Mouse (Mus musculus) lung, embryonic 15.5 days (tissue): ENCODE results near the gene Epn2. TPM values are rescaled to one million over a fixed set of nuclear protein-coding genes. Genes with fewer than 3 reads are reported as not detected.
A peak's percentile ranks its signal among the peaks of the same experiment; 100 is the strongest.

Experiments
- ATAC-seq: fragments of 200-750 bp; cut with Nextera tagmentation; 2 replicates; pipeline ENCODE4 v1.8.0; 2017; ENCODE audit warnings: moderate number of reproducible peaks, borderline replicate concordance; ENCODE audit not compliant: low FRiP score, low TSS enrichment; ENCODE audit errors: extremely low read depth
- H3K27ac ChIP-seq: fragments of 300-500 bp; sonication (generic); 2 replicates; pipeline ENCODE4 v1.5.1; 2015; ENCODE audit warnings: moderate library complexity, mild to moderate bottlenecking, inconsistent platforms
- H3K27me3 ChIP-seq: fragments of 300-500 bp; sonication (generic); 2 replicates; pipeline ENCODE4 v1.6.1; 2015; ENCODE audit warnings: inconsistent platforms
- H3K36me3 ChIP-seq: fragments of 300-500 bp; sonication (generic); 2 replicates; pipeline ENCODE4 v1.6.1; 2015; ENCODE audit warnings: inconsistent platforms
- H3K4me1 ChIP-seq: fragments of 300-500 bp; sonication (generic); 2 replicates; pipeline ENCODE4 v1.6.1; 2015; ENCODE audit warnings: inconsistent platforms
- H3K4me2 ChIP-seq: fragments of 300-500 bp; sonication (generic); 2 replicates; pipeline ENCODE4 v1.6.1; 2015; ENCODE audit warnings: inconsistent platforms, mild to moderate bottlenecking, moderate library complexity
- H3K4me3 ChIP-seq: fragments of 300-500 bp; sonication (generic); 2 replicates; pipeline ENCODE4 v1.5.1; 2015; ENCODE audit warnings: mild to moderate bottlenecking, inconsistent platforms
- H3K9ac ChIP-seq: fragments of 300-500 bp; sonication (generic); 2 replicates; pipeline ENCODE4 v1.6.1; 2015; ENCODE audit warnings: inconsistent platforms
- H3K9me3 ChIP-seq: fragments of 300-500 bp; sonication (generic); 2 replicates; pipeline ENCODE4 v1.6.1; 2016; ENCODE audit warnings: inconsistent platforms
- WGBS: fragments of 180-500 bp; shearing (Covaris S2); methylation state at CpG from one replicate; pipeline ENCODE4 v1.1.7; 2015; 5-methylcytosine and 5-hydroxymethylcytosine counted together
- polyA plus RNA-seq: library from polyadenylated mRNA; unstranded; fragments of >200 nt; fragmentation: Nextera tagmentation; extraction: Ambion mirVana; gene quantifications from 2 replicates; pipeline ENCODE4 v1.2.1, GENCODE M21; 2015

The Epn2 gene
- polyA plus RNA-seq, 1 experiment from 2014 or later, result 26.1 TPM

- Histone ChIP-seq H3K4me3 (peak overlapping the region; percentile 22), H3K27me3 (no peaks in the 10 kb centered on the region), H3K4me2 (peak overlapping the region; percentile 55), H3K27ac (peak overlapping the region; percentile 72), H3K9ac (peak overlapping the region; percentile 20; the same call in 1 of the 2 replicates), H3K9me3 (no peaks in the 10 kb centered on the region), H3K36me3 (no peaks in the 10 kb centered on the region), H3K4me1 (peaks cover 31% of the 10 kb centered on the region)
- ATAC-seq, result peak; percentile 67; the same call in 1 of the 2 replicates
- WGBS, result 6% methylated on average over 19 of the region's 22 CpGs
Measured at GRCm38 (mm10) chr11:61615686-61616522, 36.4 kb upstream of the Epn2 start.

GRCm38 (mm10) chr11:61614401-61614800 lies 34.9 kb upstream of the Epn2 start:
- WGBS, result 60% methylated on average over 5 of the region's 5 CpGs
- peaks cover 26% of the 10 kb centered on the region for H3K4me1 ChIP-seq
- H3K27me3 ChIP-seq, result no peaks in the 10 kb centered on the region
- no peak overlapping the region for H3K9ac ChIP-seq
- H3K36me3 ChIP-seq, result no peaks in the 10 kb centered on the region
- ATAC-seq, result no peak
- no peak overlapping the region for H3K4me2 ChIP-seq
- no peaks in the 10 kb centered on the region for H3K9me3 ChIP-seq
- H3K27ac ChIP-seq, result no peak overlapping the region
- H3K4me3 ChIP-seq, result no peak overlapping the region

GRCm38 (mm10) chr11:61612116-61612635 lies 32.7 kb upstream of the Epn2 start:
- H3K4me3 ChIP-seq, result no peak overlapping the region
- no peaks in the 10 kb centered on the region for H3K27me3 ChIP-seq
- H3K36me3 ChIP-seq, result no peaks in the 10 kb centered on the region
- H3K9ac ChIP-seq, result no peak overlapping the region
- H3K9me3 ChIP-seq, result no peaks in the 10 kb centered on the region
- H3K27ac ChIP-seq, result no peak overlapping the region
- no peak for ATAC-seq
- peaks cover 20% of the 10 kb centered on the region for H3K4me1 ChIP-seq
- WGBS, result 46% methylated on average over 4 of the region's 4 CpGs
- H3K4me2 ChIP-seq, result no peak overlapping the region

GRCm38 (mm10) chr11:61611197-61611596 lies 31.7 kb upstream of the Epn2 start:
- Histone ChIP-seq H3K4me3 (no peak overlapping the region), H3K27ac (no peak overlapping the region), H3K27me3 (no peaks in the 10 kb centered on the region), H3K36me3 (no peaks in the 10 kb centered on the region), H3K4me2 (no peak overlapping the region), H3K9ac (no peak overlapping the region), H3K4me1 (peaks cover 12% of the 10 kb centered on the region), H3K9me3 (no peaks in the 10 kb centered on the region)
- WGBS, result 76% methylated on average over 3 of the region's 3 CpGs
- ATAC-seq, result no peak

GRCm38 (mm10) chr11:61608072-61608471 lies 28.6 kb upstream of the Epn2 start:
- no peak for ATAC-seq
- 63% methylated on average over 4 of the region's 4 CpGs for WGBS
- no peaks in the 10 kb centered on the region for H3K27me3 ChIP-seq
- no peak overlapping the region for H3K4me3 ChIP-seq
- H3K4me2 ChIP-seq, result no peak overlapping the region
- H3K4me1 ChIP-seq, result no peaks in the 10 kb centered on the region
- H3K27ac ChIP-seq, result no peak overlapping the region
- H3K9me3 ChIP-seq, result no peaks in the 10 kb centered on the region
- H3K36me3 ChIP-seq, result no peaks in the 10 kb centered on the region
- H3K9ac ChIP-seq, result no peak overlapping the region

- ATAC-seq, result no peak
- H3K27me3 ChIP-seq, result no peaks in the 10 kb centered on the region
- no peaks in the 10 kb centered on the region for H3K36me3 ChIP-seq
- H3K4me2 ChIP-seq, result no peak overlapping the region
- no peak overlapping the region for H3K27ac ChIP-seq
- H3K9me3 ChIP-seq, result no peaks in the 10 kb centered on the region
- no peak overlapping the region for H3K9ac ChIP-seq
- 86% methylated on average over 7 of the region's 7 CpGs for WGBS
- no peaks in the 10 kb centered on the region for H3K4me1 ChIP-seq
- H3K4me3 ChIP-seq, result no peak overlapping the region
Measured at GRCm38 (mm10) chr11:61602705-61603104, 23.2 kb upstream of the Epn2 start.

GRCm38 (mm10) chr11:61601465-61601864 lies 22.0 kb upstream of the Epn2 start:
- Histone ChIP-seq H3K4me1 (no peaks in the 10 kb centered on the region), H3K9me3 (no peaks in the 10 kb centered on the region), H3K36me3 (no peaks in the 10 kb centered on the region), H3K27ac (no peak overlapping the region), H3K4me3 (no peak overlapping the region), H3K9ac (no peak overlapping the region), H3K4me2 (no peak overlapping the region), H3K27me3 (no peaks in the 10 kb centered on the region)
- no peak for ATAC-seq
- 43% methylated on average over 3 of the region's 3 CpGs for WGBS

GRCm38 (mm10) chr11:61598367-61598766 lies 18.9 kb upstream of the Epn2 start:
- ATAC-seq, result no peak

GRCm38 (mm10) chr11:61597471-61597870 lies 18.0 kb upstream of the Epn2 start:
- Histone ChIP-seq H3K4me2 (no peak overlapping the region), H3K36me3 (no peaks in the 10 kb centered on the region), H3K9me3 (no peaks in the 10 kb centered on the region), H3K27me3 (no peaks in the 10 kb centered on the region), H3K9ac (no peak overlapping the region), H3K4me3 (no peak overlapping the region), H3K27ac (no peak overlapping the region), H3K4me1 (no peaks in the 10 kb centered on the region)
- ATAC-seq, result no peak
- WGBS, result 83% methylated on average over 2 of the region's 2 CpGs

More at GRCm38 (mm10) chr11:61598367-61598766, 18.9 kb upstream of the Epn2 start:
- Histone ChIP-seq H3K27ac (no peak overlapping the region), H3K9me3 (no peaks in the 10 kb centered on the region), H3K4me3 (no peak overlapping the region), H3K4me1 (no peaks in the 10 kb centered on the region), H3K36me3 (no peaks in the 10 kb centered on the region), H3K27me3 (no peaks in the 10 kb centered on the region), H3K9ac (no peak overlapping the region), H3K4me2 (no peak overlapping the region)
- WGBS, result 56% methylated on average over 6 of the region's 6 CpGs

GRCm38 (mm10) chr11:61593069-61593468 lies 13.6 kb upstream of the Epn2 start:
- no peak overlapping the region for H3K9ac ChIP-seq
- no peak for ATAC-seq

GRCm38 (mm10) chr11:61592061-61592460 lies 12.6 kb upstream of the Epn2 start:
- WGBS, result 82% methylated on average over 3 of the region's 3 CpGs

More at GRCm38 (mm10) chr11:61593069-61593468, 13.6 kb upstream of the Epn2 start:
- no peak overlapping the region for H3K27ac ChIP-seq
- no peaks in the 10 kb centered on the region for H3K36me3 ChIP-seq
- H3K9me3 ChIP-seq, result no peaks in the 10 kb centered on the region
- H3K27me3 ChIP-seq, result no peaks in the 10 kb centered on the region
- 0 out of 2 replicates have a peak, but pooled peaks cover 8% of the 10 kb centered on the region for H3K4me1 ChIP-seq
- H3K4me3 ChIP-seq, result no peak overlapping the region
- no peak overlapping the region for H3K4me2 ChIP-seq

GRCm38 (mm10) chr11:61590516-61591213 lies 11.2 kb upstream of the Epn2 start:
- peak overlapping the region; percentile 56 for H3K27ac ChIP-seq
- H3K4me2 ChIP-seq, result no peak overlapping the region
- no peak overlapping the region for H3K4me3 ChIP-seq
- H3K4me1 ChIP-seq, result 0 out of 2 replicates have a peak, but pooled peaks cover 8% of the 10 kb centered on the region
- no peaks in the 10 kb centered on the region for H3K9me3 ChIP-seq
- no peak overlapping the region for H3K9ac ChIP-seq
- ATAC-seq, result peak; percentile 84; the same call in 1 of the 2 replicates
- no peaks in the 10 kb centered on the region for H3K27me3 ChIP-seq
- 37% methylated on average over 7 of the region's 7 CpGs for WGBS
- no peaks in the 10 kb centered on the region for H3K36me3 ChIP-seq

More at GRCm38 (mm10) chr11:61592061-61592460, 12.6 kb upstream of the Epn2 start:
- H3K4me2 ChIP-seq, result no peak overlapping the region
- H3K9me3 ChIP-seq, result no peaks in the 10 kb centered on the region
- H3K27me3 ChIP-seq, result no peaks in the 10 kb centered on the region
- H3K27ac ChIP-seq, result no peak overlapping the region
- no peaks in the 10 kb centered on the region for H3K36me3 ChIP-seq
- no peak overlapping the region for H3K9ac ChIP-seq
- no peak for ATAC-seq
- H3K4me3 ChIP-seq, result no peak overlapping the region
- 0 out of 2 replicates have a peak, but pooled peaks cover 8% of the 10 kb centered on the region for H3K4me1 ChIP-seq
